Mouse (Mus musculus) lung, embryonic 15.5 days (tissue): ENCODE measurements at regions not wholly inside any gene's neighbourhood (a gene's known extent, or its start where the extent isn't known, plus 50 kb on each side); places are given as distances from the start of the nearest gene placed in this dataset.

Experiments used
- ATAC-seq: fragments of 200-750 bp; cut with Nextera tagmentation; 2 replicates; pipeline ENCODE4 v1.8.0; 2017; ENCODE audit warnings: moderate number of reproducible peaks, borderline replicate concordance; ENCODE audit not compliant: low FRiP score, low TSS enrichment; ENCODE audit errors: extremely low read depth
- H3K27ac ChIP-seq: fragments of 300-500 bp; sonication (generic); 2 replicates; pipeline ENCODE4 v1.5.1; 2015; ENCODE audit warnings: moderate library complexity, mild to moderate bottlenecking, inconsistent platforms
- H3K27me3 ChIP-seq: fragments of 300-500 bp; sonication (generic); 2 replicates; pipeline ENCODE4 v1.6.1; 2015; ENCODE audit warnings: inconsistent platforms
- H3K36me3 ChIP-seq: fragments of 300-500 bp; sonication (generic); 2 replicates; pipeline ENCODE4 v1.6.1; 2015; ENCODE audit warnings: inconsistent platforms
- H3K4me1 ChIP-seq: fragments of 300-500 bp; sonication (generic); 2 replicates; pipeline ENCODE4 v1.6.1; 2015; ENCODE audit warnings: inconsistent platforms
- H3K4me2 ChIP-seq: fragments of 300-500 bp; sonication (generic); 2 replicates; pipeline ENCODE4 v1.6.1; 2015; ENCODE audit warnings: inconsistent platforms, mild to moderate bottlenecking, moderate library complexity
- H3K4me3 ChIP-seq: fragments of 300-500 bp; sonication (generic); 2 replicates; pipeline ENCODE4 v1.5.1; 2015; ENCODE audit warnings: mild to moderate bottlenecking, inconsistent platforms
- H3K9ac ChIP-seq: fragments of 300-500 bp; sonication (generic); 2 replicates; pipeline ENCODE4 v1.6.1; 2015; ENCODE audit warnings: inconsistent platforms
- H3K9me3 ChIP-seq: fragments of 300-500 bp; sonication (generic); 2 replicates; pipeline ENCODE4 v1.6.1; 2016; ENCODE audit warnings: inconsistent platforms
- WGBS: fragments of 180-500 bp; shearing (Covaris S2); methylation state at CpG from one replicate; pipeline ENCODE4 v1.1.7; 2015; 5-methylcytosine and 5-hydroxymethylcytosine counted together

- H3K4me2 ChIP-seq: no peak overlapping the region
- no peak for ATAC-seq
- H3K4me1 ChIP-seq: peaks cover 30% of the 10 kb centered on the region
- H3K27ac ChIP-seq: no peak overlapping the region
- no peak overlapping the region for H3K9ac ChIP-seq
- H3K4me3 ChIP-seq: no peak overlapping the region
- H3K9me3 ChIP-seq: no peaks in the 10 kb centered on the region
- H3K36me3 ChIP-seq: no peaks in the 10 kb centered on the region
- H3K27me3 ChIP-seq: no peaks in the 10 kb centered on the region
Observed at GRCm38 (mm10) chr2:50696575-50696974, 400.0 kb upstream of the Mmadhc start.

- Histone ChIP-seq H3K4me2 (no peak overlapping the region), H3K9me3 (no peaks in the 10 kb centered on the region), H3K27ac (no peak overlapping the region), H3K4me3 (no peak overlapping the region), H3K36me3 (no peaks in the 10 kb centered on the region), H3K9ac (no peak overlapping the region), H3K27me3 (no peaks in the 10 kb centered on the region), H3K4me1 (peaks cover 19% of the 10 kb centered on the region)
- WGBS: 91% methylated on average over 2 of the region's 2 CpGs
- no peak for ATAC-seq
Observed at GRCm38 (mm10) chr2:50694849-50695248, 398.2 kb upstream of the Mmadhc start.

- H3K4me3 ChIP-seq: no peak overlapping the region
- H3K27me3 ChIP-seq: no peaks in the 10 kb centered on the region
- no peak overlapping the region for H3K27ac ChIP-seq
- 74% methylated on average over 7 of the region's 7 CpGs for whole genome bisulfite sequencing
- H3K9me3 ChIP-seq: no peaks in the 10 kb centered on the region
- no peak for ATAC-seq
- H3K36me3 ChIP-seq: no peaks in the 10 kb centered on the region
- H3K9ac ChIP-seq: no peak overlapping the region
- H3K4me2 ChIP-seq: no peak overlapping the region
- H3K4me1 ChIP-seq: peaks cover 10% of the 10 kb centered on the region
Observed at GRCm38 (mm10) chr2:50693784-50694350, 397.3 kb upstream of the Mmadhc start.

GRCm38 (mm10) chr2:50690120-50691103 lies 393.8 kb upstream of the Mmadhc start:
- no peak overlapping the region for H3K4me2 ChIP-seq
- no peaks in the 10 kb centered on the region for H3K9me3 ChIP-seq
- no peaks in the 10 kb centered on the region for H3K27me3 ChIP-seq
- no peak overlapping the region for H3K9ac ChIP-seq
- H3K27ac ChIP-seq: no peak overlapping the region
- 52% methylated on average over 11 of the region's 11 CpGs for WGBS
- H3K36me3 ChIP-seq: no peaks in the 10 kb centered on the region
- no peak overlapping the region for H3K4me3 ChIP-seq
- ATAC-seq: peak; percentile 57; the same call in 1 of the 2 replicates
- 0 out of 2 replicates have a peak, but pooled peaks cover 3% of the 10 kb centered on the region for H3K4me1 ChIP-seq

- WGBS: 69% methylated on average over 10 of the region's 10 CpGs
- Histone ChIP-seq H3K4me3 (no peak overlapping the region), H3K9me3 (no peaks in the 10 kb centered on the region), H3K9ac (no peak overlapping the region), H3K4me2 (no peak overlapping the region), H3K27ac (no peak overlapping the region), H3K4me1 (no peaks in the 10 kb centered on the region), H3K36me3 (no peaks in the 10 kb centered on the region), H3K27me3 (no peaks in the 10 kb centered on the region)
- ATAC-seq: no peak
Observed at GRCm38 (mm10) chr2:50687672-50688151, 391.1 kb upstream of the Mmadhc start.

GRCm38 (mm10) chr2:50687222-50687621 lies 390.6 kb upstream of the Mmadhc start:
- Histone ChIP-seq H3K27me3 (no peaks in the 10 kb centered on the region), H3K4me1 (no peaks in the 10 kb centered on the region), H3K9me3 (no peaks in the 10 kb centered on the region), H3K4me3 (no peak overlapping the region), H3K9ac (no peak overlapping the region), H3K36me3 (no peaks in the 10 kb centered on the region), H3K4me2 (no peak overlapping the region), H3K27ac (no peak overlapping the region)
- WGBS: 25% methylated on average over 5 of the region's 5 CpGs
- peak; percentile 46; the same call in 1 of the 2 replicates for ATAC-seq

- Histone ChIP-seq H3K4me3 (no peak overlapping the region), H3K27me3 (no peaks in the 10 kb centered on the region), H3K4me2 (no peak overlapping the region), H3K27ac (no peak overlapping the region), H3K9me3 (no peaks in the 10 kb centered on the region), H3K36me3 (no peaks in the 10 kb centered on the region), H3K9ac (no peak overlapping the region), H3K4me1 (no peaks in the 10 kb centered on the region)
- WGBS: 79% methylated on average over 1 of the region's 1 CpGs
- ATAC-seq: no peak
Observed at GRCm38 (mm10) chr2:50677456-50677855, 380.9 kb upstream of the Mmadhc start.

GRCm38 (mm10) chr2:50675736-50676550 lies 379.3 kb upstream of the Mmadhc start:
- Histone ChIP-seq H3K4me2 (no peak overlapping the region), H3K9ac (no peak overlapping the region), H3K4me3 (no peak overlapping the region), H3K9me3 (no peaks in the 10 kb centered on the region), H3K27ac (no peak overlapping the region), H3K36me3 (no peaks in the 10 kb centered on the region), H3K4me1 (no peaks in the 10 kb centered on the region), H3K27me3 (no peaks in the 10 kb centered on the region)
- WGBS: 73% methylated on average over 7 of the region's 7 CpGs
- no peak for ATAC-seq

- H3K27me3 ChIP-seq: no peaks in the 10 kb centered on the region
- no peak for ATAC-seq
- no peak overlapping the region for H3K4me3 ChIP-seq
- WGBS: 71% methylated on average over 3 of the region's 3 CpGs
- H3K9me3 ChIP-seq: no peaks in the 10 kb centered on the region
- H3K4me1 ChIP-seq: no peaks in the 10 kb centered on the region
- no peak overlapping the region for H3K4me2 ChIP-seq
- no peak overlapping the region for H3K27ac ChIP-seq
- H3K36me3 ChIP-seq: no peaks in the 10 kb centered on the region
- H3K9ac ChIP-seq: no peak overlapping the region
Observed at GRCm38 (mm10) chr2:50674856-50675175, 378.2 kb upstream of the Mmadhc start.

- no peak overlapping the region for H3K4me2 ChIP-seq
- H3K36me3 ChIP-seq: no peaks in the 10 kb centered on the region
- H3K4me3 ChIP-seq: no peak overlapping the region
- ATAC-seq: no peak
- no peak overlapping the region for H3K27ac ChIP-seq
- no peaks in the 10 kb centered on the region for H3K27me3 ChIP-seq
- no peaks in the 10 kb centered on the region for H3K9me3 ChIP-seq
- 61% methylated on average over 7 of the region's 7 CpGs for WGBS
- H3K9ac ChIP-seq: no peak overlapping the region
- H3K4me1 ChIP-seq: no peaks in the 10 kb centered on the region
Observed at GRCm38 (mm10) chr2:50674151-50674855, 377.7 kb upstream of the Mmadhc start.

- Histone ChIP-seq H3K4me1 (no peaks in the 10 kb centered on the region), H3K9ac (no peak overlapping the region), H3K9me3 (no peaks in the 10 kb centered on the region), H3K36me3 (no peaks in the 10 kb centered on the region), H3K4me3 (no peak overlapping the region), H3K27ac (no peak overlapping the region), H3K27me3 (no peaks in the 10 kb centered on the region), H3K4me2 (no peak overlapping the region)
- no peak for ATAC-seq
Observed at GRCm38 (mm10) chr2:50669297-50669696, 372.7 kb upstream of the Mmadhc start.
